Mouse (Mus musculus) midbrain, embryonic 13.5 days (tissue): ENCODE measurements around the gene Tff2. TPM values are rescaled to one million over a fixed set of nuclear protein-coding genes. Genes with fewer than 3 reads are reported as not detected.

ENCODE experiments used
- ATAC-seq: fragments of 200-750 bp; cut with Nextera tagmentation; 2 replicates; pipeline ENCODE4 v1.8.0; 2017; ENCODE audit warnings: mild to moderate bottlenecking, moderate TSS enrichment, moderate library complexity
- H3K27ac ChIP-seq: fragments of 300-500 bp; sonication (generic); 2 replicates; pipeline ENCODE4 v1.5.1; 2015; ENCODE audit warnings: inconsistent platforms, mild to moderate bottlenecking, moderate library complexity
- H3K27me3 ChIP-seq: fragments of 300-500 bp; sonication (generic); 2 replicates; pipeline ENCODE4 v1.6.1; 2015; ENCODE audit warnings: mild to moderate bottlenecking, inconsistent platforms
- H3K36me3 ChIP-seq: fragments of 300-500 bp; sonication (generic); 2 replicates; pipeline ENCODE4 v1.6.1; 2015; ENCODE audit warnings: mild to moderate bottlenecking, inconsistent platforms
- H3K4me1 ChIP-seq: fragments of 300-500 bp; sonication (generic); replicated peaks from 2 replicates; pipeline ENCODE4 v1.6.1; 2015; ENCODE audit warnings: inconsistent platforms
- H3K4me2 ChIP-seq: fragments of 300-500 bp; sonication (generic); replicated peaks from 2 replicates; pipeline ENCODE4 v1.6.1; 2015; ENCODE audit warnings: moderate library complexity, mild to moderate bottlenecking, inconsistent platforms
- H3K4me3 ChIP-seq: fragments of 300-500 bp; sonication (generic); replicated peaks from 2 replicates; pipeline ENCODE4 v1.5.1; 2015; ENCODE audit warnings: mild to moderate bottlenecking, inconsistent platforms
- H3K9ac ChIP-seq: fragments of 300-500 bp; sonication (generic); replicated peaks from 2 replicates; pipeline ENCODE4 v1.6.1; 2015; ENCODE audit warnings: mild to moderate bottlenecking, inconsistent platforms
- H3K9me3 ChIP-seq: fragments of 300-500 bp; sonication (generic); 2 replicates; pipeline ENCODE4 v1.6.1; 2016; ENCODE audit warnings: mild to moderate bottlenecking, inconsistent platforms
- WGBS: fragments of 180-500 bp; shearing (Covaris S2); methylation state at CpG from one replicate; pipeline ENCODE4 v1.1.7; 2015; 5-methylcytosine and 5-hydroxymethylcytosine counted together
- polyA plus RNA-seq: library from polyadenylated mRNA; unstranded; fragments of >200 nt; fragmentation: Nextera tagmentation; extraction: Ambion mirVana; gene quantifications from 2 replicates; pipeline ENCODE4 v1.2.1, GENCODE M21; 2015

The Tff2 gene
- polyA plus RNA-seq, 1 experiment from 2014 or later = not detected

DNA sequence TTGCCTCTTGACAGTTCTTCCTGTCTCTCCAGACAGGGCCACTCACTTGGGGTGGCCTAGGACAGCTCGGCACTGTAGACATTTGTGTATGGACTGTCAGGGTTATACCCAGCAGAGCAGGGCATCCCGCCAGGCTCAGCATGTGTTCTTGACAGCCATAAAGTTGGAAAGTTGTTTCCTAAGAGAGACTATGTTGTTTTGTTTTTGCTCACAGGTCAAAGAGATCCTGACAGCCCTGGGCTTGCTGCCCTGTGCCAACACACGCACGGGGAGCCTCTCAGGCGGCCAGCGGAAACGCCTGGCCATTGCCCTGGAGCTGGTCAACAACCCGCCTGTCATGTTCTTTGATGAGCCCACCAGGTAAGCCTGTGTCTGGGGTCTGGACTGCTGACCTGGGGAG lies 40.3 kb downstream of the Tff2 start:
- WGBS = 86% methylated on average over 8 of the region's 8 CpGs
- no peak for ATAC-seq
- H3K36me3 ChIP-seq = peaks cover 57% of the 10 kb centered on the region

DNA sequence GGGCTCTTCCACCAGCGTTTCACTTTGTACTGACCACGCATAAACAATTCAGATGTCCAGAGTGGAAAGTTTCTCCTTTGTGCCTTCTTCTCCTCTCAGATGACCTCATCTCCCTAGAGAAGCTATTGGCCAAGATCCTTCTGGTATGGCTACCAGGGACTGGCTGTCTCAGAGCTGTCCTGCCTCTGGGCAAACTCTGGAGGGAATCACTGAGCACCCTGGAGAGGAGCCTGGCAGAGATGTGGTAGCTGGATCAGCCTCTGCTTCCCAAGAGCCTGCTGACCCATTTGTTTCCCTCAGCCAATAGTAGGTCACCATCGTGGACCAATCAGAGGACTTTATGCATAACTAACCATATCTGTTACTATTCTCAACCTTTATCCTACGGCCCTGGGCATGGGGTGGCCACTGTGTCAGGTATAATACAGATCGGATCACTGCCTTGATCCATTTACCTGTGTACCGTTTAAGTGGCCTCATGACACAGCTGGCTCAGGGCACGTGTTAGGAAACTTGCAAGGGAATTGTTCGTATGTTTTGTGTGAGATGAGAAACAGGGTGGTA lies 41.0 kb downstream of the Tff2 start:
- Histone ChIP-seq H3K4me3 (no peak overlapping the region), H3K9me3 (no peaks in the 10 kb centered on the region), H3K4me1 (no peaks in the 10 kb centered on the region), H3K4me2 (no peak overlapping the region), H3K36me3 (peaks cover 53% of the 10 kb centered on the region), H3K27ac (no peak overlapping the region), H3K27me3 (no peaks in the 10 kb centered on the region), H3K9ac (no peak overlapping the region)
- 86% methylated on average over 8 of the region's 8 CpGs for WGBS
- ATAC-seq = no peak

More for the DNA sequence above, 40.3 kb downstream of the Tff2 start:
- Histone ChIP-seq H3K9ac (no peak overlapping the region), H3K4me1 (no peaks in the 10 kb centered on the region), H3K27ac (no peak overlapping the region), H3K9me3 (no peaks in the 10 kb centered on the region), H3K4me3 (no peak overlapping the region), H3K4me2 (no peak overlapping the region), H3K27me3 (no peaks in the 10 kb centered on the region)

DNA sequence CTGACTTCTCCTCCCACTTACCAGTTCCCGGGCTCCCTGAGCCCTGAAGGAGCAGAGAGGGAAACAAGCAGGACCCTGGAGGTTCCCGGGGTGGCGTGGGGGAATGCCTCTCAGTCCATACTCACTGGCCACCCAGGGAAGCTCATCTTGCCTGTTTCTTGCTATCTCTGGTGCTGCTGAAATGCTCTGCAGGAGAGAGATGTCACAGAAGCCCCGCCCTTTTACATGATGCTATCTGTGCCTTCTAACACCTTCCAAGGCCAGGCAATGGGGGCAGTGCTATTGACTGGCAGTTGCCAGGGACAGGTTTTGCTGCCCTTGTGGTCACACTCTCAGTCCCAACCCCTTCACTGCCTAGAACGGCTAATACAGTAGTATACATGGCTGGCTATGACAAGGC lies 45.3 kb downstream of the Tff2 start:
- no peak overlapping the region for H3K4me2 ChIP-seq
- H3K36me3 ChIP-seq = peaks cover 60% of the 10 kb centered on the region
- no peak overlapping the region for H3K4me3 ChIP-seq
- WGBS = 88% methylated on average over 5 of the region's 5 CpGs
- no peaks in the 10 kb centered on the region for H3K9me3 ChIP-seq
- ATAC-seq = no peak
- no peak overlapping the region for H3K9ac ChIP-seq
- H3K27ac ChIP-seq = no peak overlapping the region
- no peaks in the 10 kb centered on the region for H3K27me3 ChIP-seq
- H3K4me1 ChIP-seq = peaks cover 9% of the 10 kb centered on the region; the same call in 1 of the 2 replicates

DNA sequence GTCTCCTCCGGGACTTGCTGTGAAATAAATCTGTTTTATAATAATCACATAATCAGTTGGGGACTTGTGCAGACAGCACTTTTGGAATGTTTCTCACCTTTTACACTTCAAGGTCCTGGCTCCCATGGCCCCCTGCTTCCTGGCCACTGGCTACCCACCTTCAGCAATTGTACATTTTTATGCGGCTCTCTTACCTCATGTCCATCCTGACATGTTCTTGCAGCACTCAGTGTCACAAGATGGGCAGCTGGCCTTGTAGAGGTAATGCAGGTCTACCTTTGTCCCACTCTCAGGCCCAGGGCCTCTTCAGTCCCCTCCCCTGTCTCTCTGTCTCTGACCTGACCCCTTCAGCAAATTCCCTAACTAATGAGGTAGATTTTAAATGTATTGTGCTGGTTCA lies 47.2 kb downstream of the Tff2 start:
- Histone ChIP-seq H3K4me1 (peaks cover 14% of the 10 kb centered on the region), H3K4me2 (no peak overlapping the region), H3K27ac (no peak overlapping the region), H3K9me3 (no peaks in the 10 kb centered on the region; the same call in 1 of the 2 replicates), H3K27me3 (no peaks in the 10 kb centered on the region), H3K4me3 (no peak overlapping the region), H3K36me3 (peaks cover 61% of the 10 kb centered on the region), H3K9ac (no peak overlapping the region)
- no peak for ATAC-seq
- 91% methylated on average over 2 of the region's 2 CpGs for WGBS

DNA sequence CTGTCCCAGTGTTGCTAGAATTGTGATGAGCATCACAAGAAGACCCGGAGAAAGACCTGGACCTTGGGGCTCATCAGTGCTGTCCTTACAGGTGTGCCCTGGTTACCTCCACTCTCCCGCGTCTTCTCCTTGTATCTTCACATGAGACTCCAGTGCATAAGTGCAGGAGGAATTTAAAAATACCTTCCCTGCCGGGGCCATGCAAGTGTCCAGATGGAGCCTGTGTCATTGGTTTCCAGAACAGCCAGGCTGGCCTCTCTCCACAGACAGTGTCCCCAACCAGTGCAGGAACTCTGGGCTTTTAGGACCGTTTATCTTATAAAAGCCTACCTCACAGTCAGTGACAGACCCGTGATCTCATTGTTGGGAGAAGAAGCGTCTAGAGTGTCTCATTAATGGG lies 48.5 kb downstream of the Tff2 start:
- Histone ChIP-seq H3K36me3 (peaks cover 58% of the 10 kb centered on the region), H3K4me1 (peaks cover 25% of the 10 kb centered on the region), H3K9me3 (no peaks in the 10 kb centered on the region; the same call in 1 of the 2 replicates), H3K9ac (no peak overlapping the region), H3K27ac (no peak overlapping the region), H3K4me3 (no peak overlapping the region), H3K27me3 (no peaks in the 10 kb centered on the region), H3K4me2 (no peak overlapping the region)
- 85% methylated on average over 7 of the region's 7 CpGs for WGBS
- ATAC-seq = no peak

DNA sequence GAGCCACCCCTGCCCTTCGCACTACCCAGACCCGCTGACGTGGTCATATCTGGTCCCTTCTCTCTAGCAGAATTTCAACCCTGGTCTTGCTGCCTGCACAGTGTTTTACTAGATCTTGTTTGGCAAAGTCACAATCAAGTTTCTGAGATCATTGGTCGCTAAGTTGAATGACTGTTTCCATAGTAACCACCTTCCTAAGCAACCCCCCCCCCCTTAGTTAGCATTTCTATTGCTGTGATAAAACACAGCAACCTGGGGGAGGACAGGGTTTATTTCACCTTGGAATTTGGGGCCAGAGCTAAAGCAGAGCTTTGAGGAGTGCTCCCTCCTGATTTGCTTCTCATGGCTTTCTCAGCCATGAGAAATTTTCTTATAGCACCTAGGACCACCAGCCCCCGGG lies 49.3 kb downstream of the Tff2 start:
- H3K9ac ChIP-seq = no peak overlapping the region
- no peak overlapping the region for H3K4me3 ChIP-seq
- H3K4me1 ChIP-seq = peaks cover 33% of the 10 kb centered on the region
- peaks cover 52% of the 10 kb centered on the region for H3K36me3 ChIP-seq
- H3K27ac ChIP-seq = no peak overlapping the region
- ATAC-seq = no peak
- no peaks in the 10 kb centered on the region for H3K27me3 ChIP-seq
- H3K4me2 ChIP-seq = no peak overlapping the region
- no peaks in the 10 kb centered on the region; the same call in 1 of the 2 replicates for H3K9me3 ChIP-seq
- 57% methylated on average over 5 of the region's 5 CpGs for WGBS

Other genes starting within 250 kb of the Tff2 start
- 0.13 and 0.18 TPM in 2 replicates for gene Glp1r, start 242.5 kb downstream of the Tff2 start, polyA plus RNA-seq
- 0.07 and 0.09 TPM in 2 replicates for gene Umodl1, start 189.6 kb downstream of the Tff2 start, polyA plus RNA-seq
- 21.8 and 24.4 TPM in 2 replicates for gene Abcg1, start 86.6 kb downstream of the Tff2 start, polyA plus RNA-seq
- 0.97 and 2.0 TPM in 2 replicates for gene Tff3, start 14.6 kb downstream of the Tff2 start, polyA plus RNA-seq
- gene Tff1, start 21.0 kb upstream of the Tff2 start, polyA plus RNA-seq = not detected in 2 replicates
- not detected in 2 replicates for gene Tmprss3, start 54.7 kb upstream of the Tff2 start, polyA plus RNA-seq
- 0.12 TPM in 1 of 2 replicates, not detected in the other for gene Ubash3a, start 63.6 kb upstream of the Tff2 start, polyA plus RNA-seq
- 2.4 and 2.7 TPM in 2 replicates for gene Rsph1, start 133.1 kb upstream of the Tff2 start, polyA plus RNA-seq
- 11.4 and 17.4 TPM in 2 replicates for gene Slc37a1, start 142.5 kb upstream of the Tff2 start, polyA plus RNA-seq
- gene Pde9a, start 241.9 kb upstream of the Tff2 start, polyA plus RNA-seq = 42.0 and 46.2 TPM in 2 replicates